Mouse (Mus musculus) cerebellum, adult 2 months (tissue): ENCODE results near the gene Car5a. TPM values are rescaled to one million over a fixed set of nuclear protein-coding genes. Genes with fewer than 3 reads are reported as not detected.
A peak's percentile ranks its signal among the peaks of the same experiment; 100 is the strongest.

ENCODE experiments used
- DNase-seq, 2 experiments: peaks; one replicate each; pipeline ENCODE4 v3.0.0; 2021
- H3K27ac ChIP-seq: fragments of 200-500 bp; 2 replicates; pipeline ENCODE4 v1.5.1; 2012; ENCODE audit warnings: low read length, control low read depth, inconsistent platforms; ENCODE audit not compliant: insufficient read depth
- H3K27me3 ChIP-seq: fragments of 200-500 bp; 2 replicates; pipeline ENCODE4 v1.6.1; 2012; ENCODE audit warnings: inconsistent platforms, mild to moderate bottlenecking, low read length, moderate library complexity; ENCODE audit not compliant: control insufficient read depth, insufficient read depth
- H3K4me1 ChIP-seq: fragments of 200-500 bp; 2 replicates; pipeline ENCODE4 v1.6.1; 2011; ENCODE audit warnings: low read length; ENCODE audit not compliant: control insufficient read depth, insufficient read depth
- H3K4me3 ChIP-seq: fragments of 200-500 bp; replicated peaks from 2 replicates; pipeline ENCODE3; 2011; ENCODE audit warnings: mild to moderate bottlenecking, low read depth, low read length, control low read depth; ENCODE audit not compliant: insufficient read depth
- CTCF ChIP-seq: fragments of 200-500 bp; IDR thresholded peaks from 2 replicates; pipeline ENCODE4 v1.5.1; 2011; ENCODE audit warnings: low read depth, mild to moderate bottlenecking, control low read depth, low read length, moderate library complexity, borderline replicate concordance; ENCODE audit not compliant: insufficient read depth
- POLR2A ChIP-seq: fragments of 200-500 bp; IDR thresholded peaks from 2 replicates; pipeline ENCODE4 v1.6.1; 2011; ENCODE audit warnings: low read length, control low read depth, borderline replicate concordance; ENCODE audit not compliant: insufficient read depth
- WGBS: fragments of 180-500 bp; shearing (Covaris S2); methylation state at CpG from one replicate; pipeline ENCODE4 v1.1.7; 2018; 5-methylcytosine and 5-hydroxymethylcytosine counted together
- polyA plus RNA-seq: library from polyadenylated mRNA; depleted of rRNA; stranded (reverse); fragments of >200 nt; gene quantifications from 2 replicates; pipeline ENCODE4 v1.2.3, GENCODE M21; 2012

Gene Car5a
- polyA plus RNA-seq, 1 experiment = 0.59 TPM

DNA sequence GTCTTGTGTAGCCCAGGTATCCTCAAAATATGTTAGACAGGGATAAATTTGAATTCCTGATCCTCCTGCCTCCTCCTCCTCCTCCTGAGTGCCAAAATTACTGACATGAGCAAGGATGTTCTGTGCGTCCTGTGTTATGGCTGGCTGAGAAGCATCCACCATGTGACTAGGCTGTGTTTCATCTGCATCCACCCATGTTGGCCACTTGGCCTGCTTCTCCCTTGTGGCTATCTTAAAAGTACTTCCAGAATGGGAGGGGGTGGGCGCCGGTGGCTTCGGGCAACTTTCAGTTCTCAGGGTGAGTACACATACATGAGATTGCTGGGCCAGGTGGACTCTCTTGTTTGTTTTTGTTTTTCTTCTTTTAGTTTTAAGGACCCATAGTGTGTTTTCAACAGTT is 25.5 kb downstream of the Car5a start:
- no peak for DNase-seq
- Histone ChIP-seq H3K27ac (no peak overlapping the region), H3K4me3 (no peak overlapping the region), H3K27me3 (no peaks in the 10 kb centered on the region), H3K4me1 (no peaks in the 10 kb centered on the region)
- WGBS = 58% methylated on average over 4 of the region's 4 CpGs
- no peak for TF ChIP-seq POLR2A
- TF ChIP-seq CTCF = no peak

DNA sequence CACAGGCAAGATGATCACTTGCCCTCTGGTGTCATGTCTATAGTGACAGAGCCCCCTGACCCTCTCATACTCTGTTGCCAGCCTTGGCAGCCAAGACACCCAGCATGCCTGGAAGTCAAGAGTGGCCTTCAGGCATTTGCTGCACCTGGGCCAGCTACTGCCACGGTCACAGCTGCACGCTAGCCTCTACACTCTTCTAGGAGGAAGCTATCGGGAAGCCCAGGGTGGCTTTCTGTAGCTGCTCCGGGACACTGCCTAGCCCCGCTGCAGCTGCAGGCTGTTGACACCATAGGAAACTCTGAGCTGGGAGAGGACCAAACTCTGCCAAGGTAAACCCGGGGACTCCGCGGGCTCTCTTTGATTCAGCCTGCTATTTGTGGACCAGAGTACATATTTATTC is 31.3 kb downstream of the Car5a start:
- Histone ChIP-seq H3K4me3 (no peak overlapping the region), H3K27ac (no peak overlapping the region), H3K27me3 (no peaks in the 10 kb centered on the region), H3K4me1 (no peaks in the 10 kb centered on the region; the same call in 1 of the 2 replicates)
- DNase-seq = no peak
- no peak for TF ChIP-seq CTCF
- TF ChIP-seq POLR2A = no peak
- 68% methylated on average over 8 of the region's 8 CpGs for WGBS

DNA sequence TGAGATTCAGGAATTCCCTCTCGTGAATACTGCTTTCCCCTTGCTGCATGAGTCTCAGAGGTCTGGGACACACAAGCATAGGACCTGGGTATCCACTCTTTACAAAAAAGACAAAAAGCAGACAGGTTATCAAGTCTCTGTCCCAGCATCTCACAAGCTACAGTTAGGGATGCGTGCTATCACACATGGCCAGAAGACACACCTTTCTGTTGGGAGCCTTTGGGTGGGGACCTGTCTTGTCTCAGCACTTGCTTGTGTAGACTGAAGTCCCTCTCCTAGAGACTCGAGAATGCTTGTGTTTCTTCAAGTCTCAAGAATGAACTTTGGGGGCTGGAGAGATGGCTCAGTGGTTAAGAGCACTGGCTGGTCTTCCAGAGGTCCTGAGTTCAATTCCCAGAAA is 31.9 kb downstream of the Car5a start:
- no peaks in the 10 kb centered on the region; the same call in 1 of the 2 replicates for H3K4me1 ChIP-seq
- H3K27me3 ChIP-seq = no peaks in the 10 kb centered on the region
- no peak overlapping the region for H3K27ac ChIP-seq
- WGBS = 60% methylated on average over 3 of the region's 3 CpGs
- DNase-seq = no peak
- no peak for TF ChIP-seq POLR2A
- no peak for TF ChIP-seq CTCF
- no peak overlapping the region for H3K4me3 ChIP-seq

DNA sequence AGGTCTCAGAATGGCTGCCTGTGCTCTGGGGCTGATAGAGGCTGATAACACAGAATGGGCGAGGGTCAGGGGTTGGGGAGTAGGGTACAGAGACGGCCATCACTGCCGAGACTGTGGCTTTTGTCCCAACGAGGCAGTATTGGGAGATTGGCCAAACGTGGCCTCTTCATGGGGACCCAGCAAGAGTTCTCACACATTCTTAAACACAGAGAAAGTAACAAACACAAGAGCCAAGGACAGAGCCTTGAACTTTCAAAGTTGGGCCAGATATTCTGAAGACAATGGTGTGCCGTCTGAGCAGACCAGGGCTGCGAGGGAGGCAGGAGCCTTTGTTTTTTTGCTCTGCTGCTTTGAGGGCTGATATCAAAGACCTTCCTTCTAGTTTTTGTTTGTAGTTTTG is 32.7 kb downstream of the Car5a start:
- 73% methylated on average over 7 of the region's 7 CpGs for WGBS
- Histone ChIP-seq H3K27ac (no peak overlapping the region; the same call in 1 of the 2 replicates), H3K4me3 (no peak overlapping the region), H3K4me1 (no peaks in the 10 kb centered on the region; the same call in 1 of the 2 replicates), H3K27me3 (no peaks in the 10 kb centered on the region)
- no peak for DNase-seq
- TF ChIP-seq CTCF (no peak), POLR2A (no peak)

DNA sequence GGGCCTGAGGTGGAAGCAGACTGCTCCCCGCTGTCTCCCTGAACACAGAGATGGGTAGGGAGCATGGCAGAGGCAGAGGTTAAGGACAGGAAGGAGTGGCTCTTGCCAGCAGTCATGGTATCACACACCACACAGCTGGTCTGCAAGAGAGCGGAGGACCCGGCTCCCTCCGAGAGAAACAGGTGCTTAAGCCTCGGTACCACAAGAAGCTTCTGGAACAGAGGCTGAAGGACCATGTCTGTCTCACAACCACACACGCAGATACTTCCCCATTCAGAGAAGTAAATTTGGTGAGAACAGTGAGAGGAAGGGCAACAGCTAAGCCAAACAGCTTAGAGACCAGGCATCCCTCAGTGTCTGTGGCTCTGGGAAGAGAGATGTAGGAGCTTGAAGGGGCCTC is 33.3 kb downstream of the Car5a start:
- Histone ChIP-seq H3K4me3 (no peak overlapping the region), H3K4me1 (no peaks in the 10 kb centered on the region; the same call in 1 of the 2 replicates), H3K27me3 (no peaks in the 10 kb centered on the region), H3K27ac (no peak overlapping the region; the same call in 1 of the 2 replicates)
- TF ChIP-seq POLR2A = no peak
- TF ChIP-seq CTCF = no peak
- 89% methylated on average over 6 of the region's 6 CpGs for WGBS
- no peak for DNase-seq

DNA sequence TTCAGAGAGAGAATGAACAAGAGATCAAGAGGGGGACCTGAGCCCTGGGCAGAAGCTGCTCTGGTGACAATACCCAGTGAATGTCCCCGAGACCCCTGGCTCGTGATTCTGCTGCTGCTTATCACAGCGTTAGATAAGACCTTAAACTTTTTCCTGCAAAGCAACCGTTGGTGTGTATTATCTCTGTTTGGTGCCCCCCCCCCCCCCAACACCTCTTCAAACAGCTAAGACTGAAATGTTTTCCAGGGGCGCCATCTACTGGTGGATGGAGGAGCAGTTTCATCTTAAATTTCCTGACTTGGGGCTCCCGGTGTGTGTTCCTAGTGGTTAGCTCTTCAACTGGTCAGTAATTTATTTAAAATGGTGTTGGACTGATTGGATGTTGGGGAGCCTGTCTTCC is 35.0 kb downstream of the Car5a start:
- no peak for TF ChIP-seq POLR2A
- TF ChIP-seq CTCF = peak; percentile 64; the same call in 1 of the 2 replicates
- WGBS = 5% methylated on average over 6 of the region's 6 CpGs
- peak; percentile 75 to 84 for DNase-seq
- H3K27me3 ChIP-seq = no peaks in the 10 kb centered on the region
- peaks cover 11% of the 10 kb centered on the region for H3K4me1 ChIP-seq
- no peak overlapping the region for H3K27ac ChIP-seq
- H3K4me3 ChIP-seq = no peak overlapping the region

DNA sequence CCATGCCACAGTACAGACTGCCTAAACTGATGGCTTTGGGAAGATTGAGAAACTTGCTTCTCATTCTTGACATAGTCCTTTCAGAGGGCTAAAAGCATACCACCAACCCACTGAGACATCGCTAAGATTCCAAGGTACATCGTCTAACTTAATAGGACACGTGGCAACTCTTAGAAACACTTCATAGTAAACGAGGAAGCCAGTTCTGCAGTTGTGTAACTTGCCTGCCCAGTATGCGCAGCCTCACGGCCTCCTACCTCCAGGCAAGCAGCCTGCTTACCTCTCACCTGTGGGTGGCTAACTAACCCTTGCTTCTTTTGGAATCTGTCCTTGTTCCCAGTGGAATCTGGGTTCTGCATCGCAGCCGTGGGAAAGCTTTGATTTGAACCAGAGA is 35.6 kb downstream of the Car5a start:
- Histone ChIP-seq H3K4me1 (peaks cover 16% of the 10 kb centered on the region), H3K4me3 (no peak overlapping the region), H3K27ac (no peak overlapping the region), H3K27me3 (no peaks in the 10 kb centered on the region)
- DNase-seq = no peak
- whole genome bisulfite sequencing = 72% methylated on average over 8 of the region's 8 CpGs
- TF ChIP-seq CTCF (no peak), POLR2A (no peak)

DNA sequence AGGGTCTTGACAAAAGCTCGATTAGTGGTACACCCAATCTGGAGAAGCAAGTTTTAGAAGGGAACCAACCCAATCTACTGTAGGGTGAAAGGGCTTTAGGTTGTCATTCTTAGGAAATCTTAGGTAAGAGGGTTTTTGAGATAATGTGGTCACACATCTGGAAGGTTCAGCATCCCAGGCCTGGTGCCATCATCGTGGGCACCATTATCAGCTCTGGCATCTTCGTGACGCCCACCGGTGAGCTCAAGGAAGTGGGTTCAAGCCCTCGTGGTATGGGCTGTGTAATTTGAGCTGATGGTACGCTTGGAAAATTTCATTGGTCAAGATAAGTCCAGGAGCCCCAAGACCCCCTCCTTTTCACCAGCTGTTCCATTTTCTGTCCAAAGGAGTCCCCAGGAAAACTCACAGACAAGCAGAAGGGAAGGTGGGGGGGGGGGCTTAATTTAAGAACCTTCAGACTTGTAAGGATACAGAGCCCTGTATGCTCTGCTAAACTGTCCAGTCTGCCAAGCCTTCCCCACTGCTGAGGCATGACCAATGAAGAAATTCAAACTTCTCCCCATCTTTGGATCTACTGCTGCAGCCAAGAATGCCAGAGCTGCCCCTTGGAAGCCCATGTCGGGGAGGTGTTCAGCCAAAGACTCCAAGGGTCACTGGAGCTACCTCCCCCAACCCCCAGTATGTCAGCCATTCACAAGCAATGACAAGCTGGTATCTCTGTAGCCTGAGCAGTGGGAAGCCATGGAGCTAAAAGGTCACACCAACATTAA is 36.1 kb downstream of the Car5a start:
- no peak overlapping the region for H3K27ac ChIP-seq
- no peak for DNase-seq
- TF ChIP-seq CTCF (no peak), POLR2A (no peak)
- WGBS = 53% methylated on average over 8 of the region's 8 CpGs
- H3K4me3 ChIP-seq = no peak overlapping the region
- H3K27me3 ChIP-seq = no peaks in the 10 kb centered on the region
- peaks cover 21% of the 10 kb centered on the region for H3K4me1 ChIP-seq
